Mouse (Mus musculus) CH12.LX (cell line): ENCODE results near the gene Senp1.

Source experiments
- CTCF ChIP-seq, 2 experiments: IDR thresholded peaks in 1 of 2; conservative IDR thresholded peaks in 1 of 2; 2 replicates each; pipeline ENCODE4 v1.5.1; 2011 to 2012; ENCODE audit warnings: low read depth in 2 of 2, low read length in 2 of 2, improper control_type of control experiment in 1 of 2, inconsistent platforms in 1 of 2, mild to moderate bottlenecking in 1 of 2, moderate library complexity in 1 of 2
- JUN ChIP-seq: IDR thresholded peaks from 2 replicates; pipeline ENCODE4 v1.6.1; 2011; ENCODE audit warnings: low read depth, mild to moderate bottlenecking, low read length, improper control_type of control experiment, moderate library complexity; ENCODE audit not compliant: insufficient read depth
- MXI1 ChIP-seq: IDR thresholded peaks from 2 replicates; pipeline ENCODE4 v1.6.1; 2011; ENCODE audit warnings: mild to moderate bottlenecking, low read depth, low read length, improper control_type of control experiment
- POLR2A ChIP-seq: IDR thresholded peaks from 2 replicates; pipeline ENCODE4 v1.6.1; 2011; ENCODE audit warnings: low read depth, mild to moderate bottlenecking, improper control_type of control experiment, low read length
- USF2 ChIP-seq: conservative IDR thresholded peaks from 2 replicates; pipeline ENCODE4 v1.6.1; 2011; ENCODE audit warnings: low read depth, low read length, improper control_type of control experiment
- ZKSCAN1 ChIP-seq: IDR thresholded peaks from 2 replicates; pipeline ENCODE4 v1.6.1; 2012; ENCODE audit warnings: low read depth, inconsistent platforms, low read length, improper control_type of control experiment, borderline replicate concordance
- ZNF384 ChIP-seq: IDR thresholded peaks from 2 replicates; pipeline ENCODE4 v1.6.1; 2012; ENCODE audit warnings: low read depth, low read length, improper control_type of control experiment, inconsistent platforms

DNA sequence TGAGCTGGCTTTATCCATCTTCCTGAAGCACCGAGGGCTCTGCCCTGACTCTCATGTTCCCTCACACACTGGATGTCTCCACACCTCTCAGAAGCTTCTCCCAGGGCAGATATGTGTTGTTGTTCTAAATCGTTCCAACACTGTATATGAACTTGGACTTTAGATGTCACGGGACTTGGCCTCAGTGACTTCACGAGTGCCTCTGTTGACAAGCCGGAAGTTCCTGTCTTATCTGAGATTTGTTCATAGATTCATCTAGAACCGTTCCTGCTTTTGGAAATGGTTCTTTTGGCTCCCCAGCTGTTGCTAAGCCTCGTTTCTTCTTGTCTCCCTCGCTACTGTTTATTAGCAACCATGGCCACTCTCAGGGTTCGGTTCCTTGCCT is 22.2 kb upstream of the Senp1 start:
- TF ChIP-seq CTCF (conservative IDR thresholded peaks at IDR 0.05 in 1 of 2, IDR thresholded peaks at IDR 0.05 in 1 of 2; ENCODE audit: low read depth in 2 of 2, low read length in 2 of 2) = no peak
- no peak for TF ChIP-seq POLR2A
- TF ChIP-seq ZNF384 = no peak
- no peak for TF ChIP-seq MXI1
- TF ChIP-seq JUN = no peak
- no peak for TF ChIP-seq USF2
- TF ChIP-seq ZKSCAN1 = no peak
